Mouse (Mus musculus) midbrain, postnatal 0 days (tissue): ENCODE data around the gene Otof. TPM values are rescaled to one million over a fixed set of nuclear protein-coding genes. Genes with fewer than 3 reads are reported as not detected.

Source experiments
- ATAC-seq: fragments of 200-750 bp; cut with Nextera tagmentation; 2 replicates; pipeline ENCODE4 v1.8.0; 2017; ENCODE audit warnings: moderate number of reproducible peaks, mild to moderate bottlenecking, moderate TSS enrichment, moderate library complexity; ENCODE audit not compliant: low FRiP score
- DNase-seq: peaks from one replicate; pipeline ENCODE4 v3.0.0-alpha.2; 2015; ENCODE audit warnings: low spot score
- H3K27ac ChIP-seq: fragments of 300-500 bp; sonication (generic); 2 replicates; pipeline ENCODE4 v1.5.1; 2014; ENCODE audit warnings: low read depth, mild to moderate bottlenecking, low read length, mixed read lengths
- H3K27me3 ChIP-seq: fragments of 300-500 bp; sonication (generic); 2 replicates; pipeline ENCODE4 v1.6.1; 2014; ENCODE audit warnings: low read length, control low read depth, mixed read lengths; ENCODE audit not compliant: insufficient read depth
- H3K36me3 ChIP-seq: fragments of 300-500 bp; sonication (generic); 2 replicates; pipeline ENCODE4 v1.6.1; 2014; ENCODE audit warnings: low read length, control low read depth, mixed read lengths; ENCODE audit not compliant: insufficient read depth
- H3K4me1 ChIP-seq: fragments of 300-500 bp; sonication (generic); 2 replicates; pipeline ENCODE4 v1.6.1; 2014; ENCODE audit warnings: mild to moderate bottlenecking, control low read depth, antibody characterized with exemption, low read length, mixed read lengths; ENCODE audit not compliant: insufficient read depth
- H3K4me2 ChIP-seq: fragments of 300-500 bp; sonication (generic); 2 replicates; pipeline ENCODE4 v1.6.1; 2014; ENCODE audit warnings: low read depth, mild to moderate bottlenecking, low read length, mixed read lengths; ENCODE audit not compliant: poor library complexity, severe bottlenecking
- H3K4me3 ChIP-seq: fragments of 300-500 bp; sonication (generic); 2 replicates; pipeline ENCODE4 v1.5.1; 2014; ENCODE audit warnings: low read depth, mild to moderate bottlenecking, low read length, moderate library complexity
- H3K9ac ChIP-seq: fragments of 300-500 bp; sonication (generic); replicated peaks from 2 replicates; pipeline ENCODE4 v1.6.1; 2014; ENCODE audit warnings: mild to moderate bottlenecking, low read length, moderate library complexity, mixed read lengths; ENCODE audit not compliant: poor library complexity, severe bottlenecking
- H3K9me3 ChIP-seq: fragments of 300-500 bp; sonication (generic); 2 replicates; pipeline ENCODE4 v1.6.1; 2016; ENCODE audit warnings: low read length, control low read depth
- CTCF ChIP-seq: IDR thresholded peaks from 2 replicates; pipeline ENCODE4 v1.5.1; 2016; ENCODE audit warnings: antibody characterized with exemption, mild to moderate bottlenecking
- WGBS: fragments of 180-500 bp; shearing (Covaris S2); extraction: QIAGEN DNeasy Blood & Tissue Kit; methylation state at CpG from one replicate; pipeline ENCODE4 v1.1.7; 2014; 5-methylcytosine and 5-hydroxymethylcytosine counted together
- polyA plus RNA-seq: library from polyadenylated mRNA; unstranded; fragments of >200 nt; fragmentation: Nextera tagmentation; extraction: Ambion mirVana; gene quantifications from 2 replicates; pipeline ENCODE4 v1.2.1, GENCODE M21; 2015
- total RNA-seq: library from RNA; depleted of rRNA; stranded (reverse); fragments of >200 nt; gene quantifications from 2 replicates; pipeline ENCODE4 v1.2.3, GENCODE M21; 2014

Otof gene
- total and polyA plus RNA-seq, 2 experiments from 2014 or later: 4.9 to 6.1 TPM

- no peak overlapping the region for H3K27ac ChIP-seq
- H3K4me3 ChIP-seq: no peak overlapping the region
- no peak for TF ChIP-seq CTCF
- H3K36me3 ChIP-seq: no peaks in the 10 kb centered on the region
- H3K27me3 ChIP-seq: no peaks in the 10 kb centered on the region
- H3K9me3 ChIP-seq: no peaks in the 10 kb centered on the region
- no peak overlapping the region for H3K4me2 ChIP-seq
- DNase-seq (no peak), ATAC-seq (no peak)
- no peak overlapping the region for H3K9ac ChIP-seq
- no peaks in the 10 kb centered on the region for H3K4me1 ChIP-seq
- 73% methylated on average over 5 of the region's 5 CpGs for WGBS
Measured at GRCm38 (mm10) chr5:30490845-30491244, 29.1 kb upstream of the Otof start.

- Histone ChIP-seq H3K4me1 (no peaks in the 10 kb centered on the region), H3K27me3 (no peaks in the 10 kb centered on the region), H3K9me3 (no peaks in the 10 kb centered on the region), H3K27ac (no peak overlapping the region), H3K9ac (no peak overlapping the region), H3K4me3 (no peak overlapping the region), H3K36me3 (no peaks in the 10 kb centered on the region), H3K4me2 (no peak overlapping the region)
- ATAC-seq (no peak), DNase-seq (no peak)
- no peak for TF ChIP-seq CTCF
Measured at GRCm38 (mm10) chr5:30490215-30490614, 28.5 kb upstream of the Otof start.

GRCm38 (mm10) chr5:30485136-30485535 is 23.4 kb upstream of the Otof start:
- H3K27me3 ChIP-seq: no peaks in the 10 kb centered on the region
- H3K27ac ChIP-seq: no peak overlapping the region
- no peak overlapping the region for H3K4me3 ChIP-seq
- DNase-seq: peak; percentile 42
- 84% methylated on average over 6 of the region's 6 CpGs for WGBS
- H3K9me3 ChIP-seq: no peaks in the 10 kb centered on the region
- no peaks in the 10 kb centered on the region for H3K4me1 ChIP-seq
- H3K9ac ChIP-seq: no peak overlapping the region
- H3K4me2 ChIP-seq: no peak overlapping the region
- H3K36me3 ChIP-seq: no peaks in the 10 kb centered on the region
- TF ChIP-seq CTCF: no peak
- ATAC-seq: no peak

GRCm38 (mm10) chr5:30484591-30484990 is 22.9 kb upstream of the Otof start:
- H3K27ac ChIP-seq: no peak overlapping the region

GRCm38 (mm10) chr5:30483533-30483932 is 21.8 kb upstream of the Otof start:
- 80% methylated on average over 8 of the region's 8 CpGs for WGBS
- no peak overlapping the region for H3K4me3 ChIP-seq
- TF ChIP-seq CTCF: no peak

More at GRCm38 (mm10) chr5:30484591-30484990, 22.9 kb upstream of the Otof start:
- DNase-seq (no peak), ATAC-seq (no peak)
- WGBS: 80% methylated on average over 5 of the region's 5 CpGs
- Histone ChIP-seq H3K9ac (no peak overlapping the region), H3K36me3 (no peaks in the 10 kb centered on the region), H3K27me3 (no peaks in the 10 kb centered on the region), H3K4me2 (no peak overlapping the region), H3K9me3 (no peaks in the 10 kb centered on the region), H3K4me3 (no peak overlapping the region), H3K4me1 (no peaks in the 10 kb centered on the region)
- no peak for TF ChIP-seq CTCF

GRCm38 (mm10) chr5:30482319-30482718 is 20.6 kb upstream of the Otof start:
- 18% methylated on average over 5 of the region's 5 CpGs for WGBS

More at GRCm38 (mm10) chr5:30483533-30483932, 21.8 kb upstream of the Otof start:
- Histone ChIP-seq H3K9ac (no peak overlapping the region), H3K4me1 (no peaks in the 10 kb centered on the region), H3K36me3 (no peaks in the 10 kb centered on the region), H3K27me3 (no peaks in the 10 kb centered on the region), H3K4me2 (no peak overlapping the region), H3K27ac (no peak overlapping the region), H3K9me3 (no peaks in the 10 kb centered on the region)
- DNase-seq: no peak
- no peak for ATAC-seq

More at GRCm38 (mm10) chr5:30482319-30482718, 20.6 kb upstream of the Otof start:
- H3K4me2 ChIP-seq: no peak overlapping the region
- no peaks in the 10 kb centered on the region for H3K4me1 ChIP-seq
- H3K27me3 ChIP-seq: no peaks in the 10 kb centered on the region
- no peak overlapping the region for H3K27ac ChIP-seq
- no peaks in the 10 kb centered on the region for H3K9me3 ChIP-seq
- peak; percentile 83 for TF ChIP-seq CTCF
- H3K36me3 ChIP-seq: no peaks in the 10 kb centered on the region
- ATAC-seq (no peak), DNase-seq (peak; percentile 75)
- H3K4me3 ChIP-seq: no peak overlapping the region
- H3K9ac ChIP-seq: no peak overlapping the region
